Mouse (Mus musculus) cerebellum, postnatal 36 days (tissue): ENCODE results near the gene Glrx5.

ENCODE experiments used
- DNase-seq, 2 experiments: peaks; one replicate each; pipeline ENCODE4 v3.0.0; 2021 to 2022; ENCODE audit warnings: mixed read lengths in 2 of 2

The Glrx5 gene

GRCm38 (mm10) chr12:105077232-105077631, 44.7 kb downstream of the Glrx5 start:
- DNase-seq, result no peak

GRCm38 (mm10) chr12:105084171-105084570, 51.7 kb downstream of the Glrx5 start:
- peak; percentile 43 to 48 for DNase-seq

GRCm38 (mm10) chr12:105084816-105085215, 52.3 kb downstream of the Glrx5 start:
- DNase-seq, result no peak

GRCm38 (mm10) chr12:105085296-105085695, 52.8 kb downstream of the Glrx5 start:
- no peak for DNase-seq

DNA sequence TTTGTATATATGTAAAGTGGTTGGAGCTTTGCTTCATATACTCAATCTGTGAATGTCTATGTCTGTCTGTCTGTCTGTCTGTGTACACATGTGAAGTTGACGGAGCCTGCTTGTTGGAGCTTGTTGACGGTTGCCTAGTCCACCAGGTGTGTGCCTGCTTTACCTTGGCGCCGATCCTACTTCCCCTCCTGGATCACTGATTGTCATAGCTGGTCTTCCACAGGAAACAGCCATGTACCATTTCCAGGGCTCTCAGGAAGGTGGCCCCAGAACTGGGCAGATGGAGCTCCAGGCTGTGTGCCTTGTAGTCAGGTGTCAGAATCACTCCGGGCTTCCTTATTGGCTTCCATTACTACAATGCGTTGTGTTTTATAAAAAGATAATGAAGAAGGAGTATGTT, 54.3 kb downstream of the Glrx5 start:
- DNase-seq, result peak; percentile 48 to 58

DNA sequence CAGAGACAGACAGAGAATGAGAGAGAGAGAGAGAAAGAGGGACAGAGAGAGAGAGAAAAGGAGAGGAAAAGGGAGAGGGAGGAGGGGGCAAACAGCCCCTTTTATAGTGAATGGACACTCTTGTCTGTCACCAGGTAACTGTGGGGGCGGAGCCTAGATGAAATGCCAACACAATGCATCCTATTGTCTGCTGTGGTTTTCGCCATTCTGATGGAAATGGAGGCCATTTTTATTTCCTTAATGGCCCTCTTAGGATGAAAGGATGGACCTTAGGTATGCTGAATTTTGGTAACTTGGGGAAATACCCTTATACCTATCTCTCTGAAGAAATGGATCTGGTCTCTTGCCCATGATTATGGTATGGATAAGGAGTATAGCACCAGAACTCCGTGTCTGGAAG, 54.9 kb downstream of the Glrx5 start:
- no peak for DNase-seq

GRCm38 (mm10) chr12:105089231-105089630, 56.7 kb downstream of the Glrx5 start:
- DNase-seq, result no peak

GRCm38 (mm10) chr12:105091604-105092003, 59.1 kb downstream of the Glrx5 start:
- DNase-seq, result no peak
